Mouse (Mus musculus) ES-Bruce4 (cell line): ENCODE results near the gene Ywhae. TPM values are rescaled to one million over a fixed set of nuclear protein-coding genes. Genes with fewer than 3 reads are reported as not detected.
A peak's percentile ranks its signal among the peaks of the same experiment; 100 is the strongest.

ENCODE experiments used
- H3K27ac ChIP-seq: 2 replicates; pipeline ENCODE4 v1.5.1; 2012; ENCODE audit warnings: low read length, inconsistent platforms; ENCODE audit not compliant: insufficient read depth
- H3K27me3 ChIP-seq: 2 replicates; pipeline ENCODE4 v1.6.1; 2012; ENCODE audit warnings: mild to moderate bottlenecking, low read length, inconsistent platforms; ENCODE audit not compliant: control insufficient read depth, poor library complexity, insufficient read depth, severe bottlenecking
- H3K36me3 ChIP-seq: 2 replicates; pipeline ENCODE4 v1.6.1; 2012; ENCODE audit warnings: inconsistent platforms, mild to moderate bottlenecking, low read length, moderate library complexity; ENCODE audit not compliant: control insufficient read depth, poor library complexity, insufficient read depth, severe bottlenecking
- H3K4me1 ChIP-seq: one replicate; pipeline ENCODE4 v1.8.1; 2011; ENCODE audit warnings: low read length; ENCODE audit not compliant: control insufficient read depth, insufficient read depth
- H3K4me3 ChIP-seq: 2 replicates; pipeline ENCODE4 v1.5.1; 2011; ENCODE audit warnings: low read depth, mild to moderate bottlenecking, low read length
- H3K9ac ChIP-seq: 2 replicates; pipeline ENCODE4 v1.6.1; 2012; ENCODE audit warnings: low read depth, mild to moderate bottlenecking, inconsistent platforms; ENCODE audit not compliant: poor library complexity, severe bottlenecking
- H3K9me3 ChIP-seq: replicated peaks from 2 replicates; pipeline ENCODE4 v1.6.1; 2012; ENCODE audit warnings: mild to moderate bottlenecking, low read length, inconsistent platforms; ENCODE audit not compliant: control insufficient read depth, poor library complexity, insufficient read depth, severe bottlenecking
- CTCF ChIP-seq: IDR thresholded peaks from one replicate; pipeline ENCODE4 v1.8.1; 2011; ENCODE audit warnings: low read depth, low read length
- EP300 ChIP-seq: IDR thresholded peaks from 2 replicates; pipeline ENCODE4 v1.6.1; 2011; ENCODE audit warnings: low read depth, low read length; ENCODE audit not compliant: insufficient read depth
- POLR2A ChIP-seq: IDR thresholded peaks from one replicate; pipeline ENCODE4 v1.8.1; 2011; ENCODE audit warnings: low read length; ENCODE audit not compliant: insufficient read depth
- polyA plus RNA-seq: library from polyadenylated mRNA; stranded (reverse); fragments of >200 nt; gene quantifications from 2 replicates; pipeline ENCODE4 v1.2.4, GENCODE M21; 2011; ENCODE audit warnings: low read depth; ENCODE audit not compliant: missing spikeins, insufficient read depth, insufficient read length

The Ywhae gene
- polyA plus RNA-seq, 1 experiment: 1,367 TPM

- no peak overlapping the region for H3K4me3 ChIP-seq
- no peaks in the 10 kb centered on the region for H3K9me3 ChIP-seq
- TF ChIP-seq CTCF: no peak
- TF ChIP-seq EP300: 0 out of 2 replicates have a peak, but pooled peaks have one; percentile 8
- H3K9ac ChIP-seq: no peak overlapping the region
- H3K36me3 ChIP-seq: no peaks in the 10 kb centered on the region
- H3K27me3 ChIP-seq: 0 out of 2 replicates have a peak, but pooled peaks cover 2% of the 10 kb centered on the region
- H3K27ac ChIP-seq: no peak overlapping the region
- peaks cover 3% of the 10 kb centered on the region for H3K4me1 ChIP-seq
Measured at GRCm38 (mm10) chr11:75801771-75802550, 69.3 kb downstream of the Ywhae start.

GRCm38 (mm10) chr11:75807486-75807885 lies 74.8 kb downstream of the Ywhae start:
- H3K36me3 ChIP-seq: no peaks in the 10 kb centered on the region
- H3K27me3 ChIP-seq: no peaks in the 10 kb centered on the region
- H3K4me1 ChIP-seq: no peaks in the 10 kb centered on the region
- H3K9me3 ChIP-seq: no peaks in the 10 kb centered on the region
- TF ChIP-seq POLR2A: no peak
- no peak overlapping the region for H3K9ac ChIP-seq
- no peak overlapping the region for H3K4me3 ChIP-seq
- H3K27ac ChIP-seq: no peak overlapping the region

- no peaks in the 10 kb centered on the region for H3K4me1 ChIP-seq
- no peak overlapping the region for H3K4me3 ChIP-seq
- no peaks in the 10 kb centered on the region for H3K36me3 ChIP-seq
- TF ChIP-seq CTCF: no peak
- no peak for TF ChIP-seq EP300
- TF ChIP-seq POLR2A: no peak
- no peak overlapping the region for H3K27ac ChIP-seq
- H3K9me3 ChIP-seq: no peaks in the 10 kb centered on the region
- H3K27me3 ChIP-seq: no peaks in the 10 kb centered on the region
- no peak overlapping the region for H3K9ac ChIP-seq
Measured at GRCm38 (mm10) chr11:75810526-75810925, 77.9 kb downstream of the Ywhae start.

GRCm38 (mm10) chr11:75811900-75812299 lies 79.2 kb downstream of the Ywhae start:
- no peaks in the 10 kb centered on the region for H3K4me1 ChIP-seq
- H3K27me3 ChIP-seq: no peaks in the 10 kb centered on the region
- H3K36me3 ChIP-seq: no peaks in the 10 kb centered on the region
- no peak overlapping the region for H3K27ac ChIP-seq
- no peaks in the 10 kb centered on the region for H3K9me3 ChIP-seq
- TF ChIP-seq POLR2A: no peak
- TF ChIP-seq EP300: no peak
- TF ChIP-seq CTCF: no peak
- H3K9ac ChIP-seq: no peak overlapping the region
- H3K4me3 ChIP-seq: no peak overlapping the region

- H3K4me1 ChIP-seq: no peaks in the 10 kb centered on the region
- H3K27ac ChIP-seq: no peak overlapping the region
- no peak for TF ChIP-seq CTCF
- TF ChIP-seq EP300: no peak
- no peak for TF ChIP-seq POLR2A
- H3K36me3 ChIP-seq: no peaks in the 10 kb centered on the region
- no peaks in the 10 kb centered on the region for H3K9me3 ChIP-seq
- H3K9ac ChIP-seq: no peak overlapping the region
- no peaks in the 10 kb centered on the region for H3K27me3 ChIP-seq
- H3K4me3 ChIP-seq: no peak overlapping the region
Measured at GRCm38 (mm10) chr11:75813085-75813484, 80.4 kb downstream of the Ywhae start.

Other genes starting within 250 kb of the Ywhae start
- gene Prpf8, start 246.1 kb upstream of the Ywhae start, polyA plus RNA-seq: 210 and 212 TPM in 2 replicates
- not detected in 2 replicates for gene Rilp, start 222.8 kb upstream of the Ywhae start, polyA plus RNA-seq
- 0.76 and 1.0 TPM in 2 replicates for gene Scarf1, start 219.3 kb upstream of the Ywhae start, polyA plus RNA-seq
- 11.3 and 17.5 TPM in 2 replicates for gene Slc43a2, start 201.2 kb upstream of the Ywhae start, polyA plus RNA-seq
- 70.5 and 71.4 TPM in 2 replicates for gene Pitpna, start 144.8 kb upstream of the Ywhae start, polyA plus RNA-seq
- gene Inpp5k, start 101.9 kb upstream of the Ywhae start, polyA plus RNA-seq: 20.5 and 22.6 TPM in 2 replicates
- 78.7 and 82.9 TPM in 2 replicates for gene Myo1c, start 82.4 kb upstream of the Ywhae start, polyA plus RNA-seq
- 86.0 and 91.5 TPM in 2 replicates for gene Crk, start 53.6 kb upstream of the Ywhae start, polyA plus RNA-seq
- gene Doc2b, start 63.2 kb downstream of the Ywhae start, polyA plus RNA-seq: 0.15 and 0.22 TPM in 2 replicates
- 2.3 and 3.7 TPM in 2 replicates for gene Rph3al, start 205.6 kb downstream of the Ywhae start, polyA plus RNA-seq